8 mouse cellular contexts compared by ENCODE assay signal in genomic region chr7:63212084-63212723, GRCm38 (mm10). TPM values are rescaled to one million over a fixed set of nuclear protein-coding genes. Genes with fewer than 3 reads are reported as not detected.
DNase-seq lines count a peak whose midpoint lies in the region; ATAC-seq and TF ChIP-seq lines count a peak whose summit lies in the region.

TSS of gene Chrna7 (minus strand) at chr7:63212569.

- under 1% methylated on average over 65 of the region's 73 CpGs for WGBS in hindbrain, embryonic 14.5 days
- WGBS in lung, embryonic 15.5 days, result 0% methylated on average over 35 of the region's 73 CpGs

- H3K4me1 ChIP-seq in hindbrain, embryonic 14.5 days (replicated peaks; ENCODE audit: control insufficient read depth, insufficient read depth, low read length), result peaks cover 12% of the 10 kb centered on the region; the same call in 1 of the 2 replicates
- peaks cover 7% of the 10 kb centered on the region; the same call in 1 of the 2 replicates for H3K4me1 ChIP-seq in lung, embryonic 15.5 days

- H3K9ac ChIP-seq in hindbrain, embryonic 14.5 days, result peak within 1 kb of the TSS; percentile 81
- H3K9ac ChIP-seq in lung, embryonic 15.5 days, result peak within 1 kb of the TSS; percentile 29

- peak; percentile 94 for ATAC-seq in hindbrain, embryonic 14.5 days (ENCODE audit: low FRiP score)
- ATAC-seq in lung, embryonic 15.5 days (ENCODE audit: borderline replicate concordance, extremely low read depth, low FRiP score, low TSS enrichment), result peak; percentile 92

- peak; percentile 92 for DNase-seq in ZHBTc4 (ENCODE audit: low read depth, low spot score)
- DNase-seq in cerebellum, postnatal 4 days (ENCODE audit: low spot score in 2 of 2), result peak; percentile 73 to 86
- DNase-seq in gastrocnemius, adult 2 months, result peak; percentile 87
- peak; percentile 90 for DNase-seq in hindbrain, embryonic 14.5 days (ENCODE audit: low spot score)
- DNase-seq in layer of hippocampus, postnatal 14 days (ENCODE audit: low spot score in 2 of 2), result peak; percentile 75 to 80
- DNase-seq in retina, embryonic 14.5 days (ENCODE audit: low spot score), result peak; percentile 90
- peak; percentile 61 for DNase-seq in yolk sac, embryonic 10.5 days (ENCODE audit: low spot score)

- intact Hi-C loops in gastrocnemius, adult 2 months (cut with DNase I), result no loop called here

- H3K36me3 ChIP-seq in hindbrain, embryonic 14.5 days (replicated peaks; ENCODE audit: control insufficient read depth, insufficient read depth), result no peaks in the 10 kb centered on the region
- no peaks in the 10 kb centered on the region for H3K36me3 ChIP-seq in lung, embryonic 15.5 days

- H3K4me2 ChIP-seq in hindbrain, embryonic 14.5 days (replicated peaks), result peak within 1 kb of the TSS; percentile 97
- peak within 1 kb of the TSS; percentile 99 for H3K4me2 ChIP-seq in lung, embryonic 15.5 days

- peak within 1 kb of the TSS; percentile 78 for H3K4me3 ChIP-seq in gastrocnemius, adult 2 months
- H3K4me3 ChIP-seq in hindbrain, embryonic 14.5 days (replicated peaks; ENCODE audit: low read length), result peak within 1 kb of the TSS; percentile 85
- peak within 1 kb of the TSS; percentile 62 for H3K4me3 ChIP-seq in lung, embryonic 15.5 days

- TF ChIP-seq CTCF in gastrocnemius, adult 2 months (IDR thresholded peaks at IDR 0.05), result peak; percentile 77

- no peaks in the 10 kb centered on the region for H3K9me3 ChIP-seq in hindbrain, embryonic 14.5 days (ENCODE audit: control insufficient read depth, low read length)
- H3K9me3 ChIP-seq in lung, embryonic 15.5 days, result no peaks in the 10 kb centered on the region

- H3K27ac ChIP-seq in gastrocnemius, adult 2 months, result no peak within 1 kb of the TSS
- peak within 1 kb of the TSS; percentile 56; the same call in 1 of the 2 replicates for H3K27ac ChIP-seq in hindbrain, embryonic 14.5 days
- H3K27ac ChIP-seq in lung, embryonic 15.5 days, result no peak within 1 kb of the TSS

- no peaks in the 10 kb centered on the region for H3K27me3 ChIP-seq in hindbrain, embryonic 14.5 days (ENCODE audit: control insufficient read depth, insufficient read depth, low read length)
- peaks cover 5% of the 10 kb centered on the region; the same call in 1 of the 2 replicates for H3K27me3 ChIP-seq in lung, embryonic 15.5 days

RNA-seq across cellular contexts. Expression of gene Chrna7, which starts in this region (rescaled TPM):
- total RNA-seq in gastrocnemius, adult 2 months (2021), result under 1 TPM in 1 of 2 experiments, not detected in 1; 0.28 TPM
- 9.4 and 9.7 TPM in 2 replicates for polyA plus RNA-seq in hindbrain, embryonic 14.5 days (2014; fragmentation: Nextera tagmentation; extraction: Ambion mirVana)
- total RNA-seq in layer of hippocampus, postnatal 14 days (2021), result 10 to 100 TPM; 45.1 to 51.2 TPM
- polyA plus RNA-seq in lung, embryonic 15.5 days (2015; fragmentation: Nextera tagmentation; extraction: Ambion mirVana), result 0.55 and 1.0 TPM in 2 replicates

Comparison
In these comparisons a context has a peak if more than half of its experiments do, and no peak if none do; other contexts are left out.
1. RNA of gene Chrna7 (total RNA-seq): 45.1 to 51.2 TPM in layer of hippocampus, postnatal 14 days; 0.28 TPM in gastrocnemius, adult 2 months; every median in the first group is over 10 times any median in the second.
2. Peak in DNase-seq and H3K4me3 ChIP-seq in gastrocnemius, adult 2 months; RNA of the gene not detected or under 1 TPM.
3. Peak in every context shown above with its lines, with median percentiles within 50 percentile points of each other: DNase-seq and H3K4me3 ChIP-seq.